Mouse (Mus musculus): ENCODE results near the gene Syne3.

- no peak for TF ChIP-seq ZNF384 (IDR thresholded peaks at IDR 0.05; ENCODE audit: low read depth, low read length)
- no peak for TF ChIP-seq CHD2 (IDR thresholded peaks at IDR 0.05; ENCODE audit: low read depth, low read length)
- TF ChIP-seq MAFK (IDR thresholded peaks at IDR 0.05; ENCODE audit: insufficient read depth, low read depth, low read length), result no peak
Measured at GRCm38 (mm10) chr12:105029890-105030289, 20.3 kb upstream of the Syne3 start.
